Mouse (Mus musculus) adrenal gland, postnatal 36 days (tissue): ENCODE results near the gene Bms1. TPM values are rescaled to one million over a fixed set of nuclear protein-coding genes. Genes with fewer than 3 reads are reported as not detected.

Experiments used
- DNase-seq, 2 experiments: peaks; one replicate each; pipeline ENCODE4 v3.0.0; 2021; ENCODE audit warnings: mixed read lengths in 1 of 2
- long read RNA-seq, 2 experiments: library from polyadenylated mRNA; stranded (forward); transcript quantifications; one replicate each; pipeline ENCODE4 v2.0.0; 2021; ENCODE audit warnings: borderline sequencing depth in 2 of 2
- total RNA-seq, 2 experiments: library from RNA; stranded (reverse); gene quantifications; 2 replicates each; pipeline ENCODE4 v1.2.3; 2021

Gene Bms1
- 10 to 100 TPM; 30.7 to 32.9 TPM for total RNA-seq
- long read RNA-seq, experiment 1, full-length matches to known transcripts: 10 of 16 reads
- long read RNA-seq, experiment 1, partial matches to known transcripts: 5 of 16 reads
- long read RNA-seq, experiment 1, other reads (novel, unspliced or antisense): 1 of 16 reads
- long read RNA-seq, experiment 2, full-length matches to known transcripts: 5 of 9 reads
- long read RNA-seq, experiment 2, partial matches to known transcripts: 2 of 9 reads
- long read RNA-seq, experiment 2, other reads (novel, unspliced or antisense): 2 of 9 reads

GRCm38 (mm10) chr6:118419050-118419920 is at the start of gene Bms1:
Bms1 (minus strand) TSS chr6:118419474.
- DNase-seq: peak; percentile 93 to 94

- no peak for DNase-seq
Observed at GRCm38 (mm10) chr6:118462069-118462705, 42.9 kb upstream of the Bms1 start.

- DNase-seq: no peak
Observed at GRCm38 (mm10) chr6:118457726-118458125, 38.5 kb upstream of the Bms1 start.

GRCm38 (mm10) chr6:118455042-118455631 is 35.9 kb upstream of the Bms1 start, which contains the start of gene Zfp248:
Zfp248 (minus strand) TSS chr6:118455528.
- peak; percentile 93 for DNase-seq

- peak in 1 of 2 experiments; percentile 9 for DNase-seq
Observed at GRCm38 (mm10) chr6:118454452-118454851, 35.2 kb upstream of the Bms1 start.

GRCm38 (mm10) chr6:118431502-118431901 is 12.2 kb upstream of the Bms1 start:
- DNase-seq: no peak

- no peak for DNase-seq
Observed at GRCm38 (mm10) chr6:118426666-118427065, 7.4 kb upstream of the Bms1 start.

GRCm38 (mm10) chr6:118410428-118410827 is 8.8 kb downstream of the Bms1 start:
- no peak for DNase-seq

GRCm38 (mm10) chr6:118408510-118408909 is 10.8 kb downstream of the Bms1 start:
- DNase-seq: no peak

GRCm38 (mm10) chr6:118406421-118406820 is 12.9 kb downstream of the Bms1 start:
- peak; percentile 16 to 39 for DNase-seq

- no peak for DNase-seq
Observed at GRCm38 (mm10) chr6:118390746-118391145, 28.5 kb downstream of the Bms1 start.

GRCm38 (mm10) chr6:118385962-118386361 is 33.3 kb downstream of the Bms1 start:
- no peak for DNase-seq

- DNase-seq: no peak
Observed at GRCm38 (mm10) chr6:118381234-118381633, 38.0 kb downstream of the Bms1 start.

- no peak for DNase-seq
Observed at GRCm38 (mm10) chr6:118380630-118381029, 38.6 kb downstream of the Bms1 start.

GRCm38 (mm10) chr6:118379451-118380167 is 39.7 kb downstream of the Bms1 start:
- DNase-seq: peak; percentile 62 to 68

- DNase-seq: no peak
Observed at GRCm38 (mm10) chr6:118377611-118378010, 41.7 kb downstream of the Bms1 start.

GRCm38 (mm10) chr6:118376023-118376422 is 43.3 kb downstream of the Bms1 start:
- no peak for DNase-seq

- DNase-seq: no peak
Observed at GRCm38 (mm10) chr6:118375457-118375856, 43.8 kb downstream of the Bms1 start.

GRCm38 (mm10) chr6:118375026-118375425 is 44.2 kb downstream of the Bms1 start:
- no peak for DNase-seq

GRCm38 (mm10) chr6:118373294-118373693 is 46.0 kb downstream of the Bms1 start:
- DNase-seq: peak; percentile 72 to 78

- no peak for DNase-seq
Observed at GRCm38 (mm10) chr6:118372794-118373193, 46.5 kb downstream of the Bms1 start.

GRCm38 (mm10) chr6:118367502-118367901 is 51.8 kb downstream of the Bms1 start:
- peak; percentile 64 to 70 for DNase-seq
